Mouse (Mus musculus) layer of hippocampus, postnatal 25 days (tissue): Measurements from ENCODE around the gene Cald1. TPM values are rescaled to one million over a fixed set of nuclear protein-coding genes. Genes with fewer than 3 reads are reported as not detected.

Source experiments
- DNase-seq, 2 experiments: peaks; one replicate each; pipeline ENCODE4 v3.0.0; 2022; ENCODE audit warnings: mixed read lengths in 2 of 2, low spot score in 1 of 2; ENCODE audit errors: extremely low spot score in 1 of 2
- total RNA-seq, 2 experiments: library from RNA; stranded (reverse); gene quantifications; 2 replicates each; pipeline ENCODE4 v1.2.3; 2021

Cald1 gene
- total RNA-seq, 2 experiments from 2014 or later = 25.4 to 34.4 TPM

GRCm38 (mm10) chr6:34713777-34714176 is 115.5 kb downstream of the Cald1 start:
- no peak for DNase-seq

GRCm38 (mm10) chr6:34714612-34715011 is 116.3 kb downstream of the Cald1 start:
- DNase-seq = no peak

GRCm38 (mm10) chr6:34716206-34716887 is 118.0 kb downstream of the Cald1 start:
- no peak for DNase-seq

- DNase-seq = no peak
Measured at GRCm38 (mm10) chr6:34716888-34717635, 118.8 kb downstream of the Cald1 start.

- DNase-seq = no peak
Measured at GRCm38 (mm10) chr6:34717651-34718050, 119.4 kb downstream of the Cald1 start.

- no peak for DNase-seq
Measured at GRCm38 (mm10) chr6:34719141-34719680, 120.9 kb downstream of the Cald1 start.

GRCm38 (mm10) chr6:34720447-34720846 is 122.1 kb downstream of the Cald1 start:
- no peak for DNase-seq

GRCm38 (mm10) chr6:34721740-34722139 is 123.4 kb downstream of the Cald1 start:
- no peak for DNase-seq

GRCm38 (mm10) chr6:34722660-34723059 is 124.4 kb downstream of the Cald1 start:
- no peak for DNase-seq

GRCm38 (mm10) chr6:34723250-34723904 is 125.1 kb downstream of the Cald1 start:
- DNase-seq = no peak

- no peak for DNase-seq
Measured at GRCm38 (mm10) chr6:34725660-34726059, 127.4 kb downstream of the Cald1 start.

- no peak for DNase-seq
Measured at GRCm38 (mm10) chr6:34726104-34726503, 127.8 kb downstream of the Cald1 start.

- no peak for DNase-seq
Measured at GRCm38 (mm10) chr6:34727316-34727983, 129.2 kb downstream of the Cald1 start.

GRCm38 (mm10) chr6:34729449-34730151 is 131.3 kb downstream of the Cald1 start:
- no peak for DNase-seq

GRCm38 (mm10) chr6:34731007-34731406 is 132.7 kb downstream of the Cald1 start:
- no peak for DNase-seq

- no peak for DNase-seq
Measured at GRCm38 (mm10) chr6:34731529-34731928, 133.2 kb downstream of the Cald1 start.

GRCm38 (mm10) chr6:34734940-34735695 is 136.8 kb downstream of the Cald1 start:
- no peak for DNase-seq

- no peak for DNase-seq
Measured at GRCm38 (mm10) chr6:34736934-34737333, 138.6 kb downstream of the Cald1 start.

GRCm38 (mm10) chr6:34743946-34744345 is 145.6 kb downstream of the Cald1 start:
- DNase-seq = no peak
